Mouse (Mus musculus) WW6 (cell line): ENCODE results near the gene Taf8.
A peak's percentile ranks its signal among the peaks of the same experiment; 100 is the strongest.

Experiments used
- DNase-seq: peaks from one replicate; pipeline ENCODE4 v3.0.0-alpha.2; 2013; ENCODE audit warnings: low read depth, low spot score

The Taf8 gene

DNA sequence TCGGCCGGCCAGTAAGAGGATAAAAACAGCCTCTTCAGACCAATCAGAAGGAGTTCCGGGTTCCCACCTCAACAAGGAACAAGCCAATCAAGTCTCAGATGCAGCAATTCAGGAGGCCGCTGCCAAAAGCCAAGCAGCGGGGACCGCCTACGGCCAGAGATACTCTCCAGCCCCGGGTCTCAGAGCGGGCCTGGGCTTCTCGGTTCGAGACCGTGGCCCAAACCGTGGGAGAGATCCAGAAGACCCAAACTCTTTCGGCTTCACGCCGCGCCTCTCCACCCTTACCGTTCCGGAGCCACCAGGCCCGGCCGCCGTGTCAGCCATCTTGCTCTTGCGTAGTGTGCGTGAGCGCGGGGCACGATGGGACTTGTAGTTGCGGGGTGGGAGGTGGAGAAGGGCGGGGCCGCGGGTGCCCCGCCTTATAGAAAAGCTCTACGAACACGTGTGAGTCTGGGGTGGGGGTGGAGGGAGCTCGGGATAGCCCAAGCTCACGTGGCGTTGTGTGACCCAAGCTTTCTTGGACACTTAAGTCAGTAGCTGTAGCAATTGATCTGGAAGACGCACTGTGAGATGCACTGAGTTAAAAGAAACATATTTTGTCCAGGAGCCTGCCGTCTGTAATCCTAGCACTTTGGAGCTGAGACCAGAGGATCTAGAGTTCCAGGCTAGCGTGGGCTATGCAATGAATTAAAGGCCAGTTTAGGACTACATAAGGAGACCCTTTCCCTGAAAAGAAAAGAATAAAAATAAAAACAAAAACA, at the start of gene Taf8:
Gene Taf8 (minus strand): TSS at position 347 of the 761 bp plus-strand sequence.
- DNase-seq, result peak; percentile 90

DNA sequence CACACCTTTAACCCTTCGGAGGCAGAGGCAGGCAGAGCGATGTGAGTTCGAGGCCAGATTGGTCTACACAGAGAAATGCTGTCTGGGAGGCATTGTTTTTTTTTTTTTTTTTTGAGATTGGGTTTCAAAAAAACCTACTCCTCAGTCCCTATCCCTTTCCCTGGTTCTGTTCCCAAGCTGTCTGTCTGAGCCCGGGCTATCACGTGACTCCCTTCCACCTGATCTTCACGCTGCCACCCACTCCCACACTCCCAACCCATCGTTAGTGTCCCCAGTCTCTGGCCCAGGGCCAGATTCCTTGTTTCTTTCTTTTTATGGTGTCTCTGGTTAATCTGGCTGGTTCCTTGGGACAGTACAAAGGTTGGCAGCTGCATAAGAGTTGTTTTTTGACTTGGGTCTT, 49.0 kb upstream of the Taf8 start:
- DNase-seq, result no peak

DNA sequence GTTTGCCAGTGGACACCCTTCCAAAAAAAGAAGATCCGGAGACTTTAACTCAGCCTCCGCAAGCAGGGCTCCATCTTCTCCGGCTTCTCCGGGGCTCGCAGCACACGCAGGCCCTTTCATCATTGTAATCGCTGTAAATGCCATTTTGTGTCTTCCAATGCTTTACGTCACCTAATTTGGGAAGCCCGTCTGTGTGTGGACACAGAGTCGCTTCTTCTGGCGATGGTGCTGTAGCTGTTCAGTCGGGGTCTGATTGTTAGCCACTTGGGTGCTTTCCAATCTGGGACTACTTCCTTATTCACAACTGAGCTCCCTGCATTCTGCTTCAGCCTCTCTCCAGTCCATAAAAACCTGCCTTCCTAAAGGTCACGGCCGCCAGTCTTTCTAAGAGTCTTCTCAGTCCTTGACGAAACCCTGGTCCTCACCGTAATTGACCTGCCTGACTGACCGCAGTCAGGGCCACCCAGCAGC, 43.8 kb upstream of the Taf8 start:
- no peak for DNase-seq

DNA sequence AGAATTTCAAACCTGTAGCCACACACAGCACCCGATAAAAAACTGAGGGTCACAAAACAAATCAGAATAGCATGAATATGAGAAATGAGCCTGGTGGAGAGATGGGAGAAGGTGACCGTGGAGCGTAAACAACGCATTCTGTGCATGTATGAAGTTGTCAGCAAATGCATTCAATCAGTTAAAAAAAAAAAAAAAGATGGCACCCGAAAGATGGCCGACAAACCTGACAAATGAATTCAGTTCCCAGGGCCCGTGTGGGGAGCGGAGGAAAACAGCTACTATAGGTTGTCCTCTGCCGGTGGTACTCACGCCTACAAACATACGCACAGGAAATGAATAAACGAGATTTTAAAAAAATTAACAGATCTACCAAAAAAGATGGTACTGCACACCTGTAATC, 43.1 kb upstream of the Taf8 start:
- DNase-seq, result no peak

DNA sequence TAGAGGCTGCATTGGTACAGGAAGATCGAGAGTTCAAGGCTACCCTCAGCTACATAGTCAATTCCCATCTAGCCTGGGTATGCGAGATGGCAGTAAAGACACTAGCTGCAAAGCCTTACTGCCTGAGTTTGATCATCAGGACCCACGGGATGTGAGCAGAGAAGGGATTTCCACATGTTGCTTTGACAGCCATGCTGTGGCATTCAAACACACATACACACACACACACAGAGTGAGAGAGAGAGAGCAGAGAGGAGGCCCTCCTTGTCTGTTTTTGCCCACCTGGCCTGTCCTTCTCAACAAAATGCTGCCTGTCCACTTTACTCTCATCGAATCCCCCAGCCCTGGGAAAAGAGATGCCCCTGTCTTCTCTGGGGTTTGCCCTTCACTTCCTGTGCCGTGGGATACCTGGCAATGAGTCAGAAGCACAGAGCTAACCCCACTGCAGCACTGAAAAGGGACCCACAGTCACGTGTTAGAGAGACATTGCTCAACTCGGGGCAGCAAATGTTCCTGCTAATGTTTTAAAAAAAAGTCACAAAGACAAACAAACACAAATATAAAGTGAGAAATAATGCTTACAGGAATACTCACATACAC, 41.1 kb upstream of the Taf8 start:
- no peak for DNase-seq

DNA sequence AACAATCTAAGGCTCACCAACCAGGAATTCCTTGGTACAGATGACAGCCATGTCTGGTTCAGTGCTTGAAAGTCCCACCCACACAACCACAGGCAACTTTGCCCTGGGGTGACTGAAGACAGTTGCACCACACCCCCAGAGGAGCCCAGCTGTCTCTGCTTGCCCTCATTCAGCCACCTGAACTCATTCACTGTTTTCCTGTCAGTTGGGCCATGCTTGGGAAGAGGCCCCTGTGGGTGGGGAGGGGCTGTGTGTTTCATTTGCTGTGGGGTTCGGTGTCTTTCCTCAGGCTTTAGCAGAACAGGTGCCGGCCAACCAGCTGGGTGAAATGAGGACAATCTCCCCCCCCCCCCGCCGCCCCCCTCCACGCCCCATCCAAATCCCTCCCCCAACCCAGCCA, 40.0 kb upstream of the Taf8 start:
- DNase-seq, result no peak

DNA sequence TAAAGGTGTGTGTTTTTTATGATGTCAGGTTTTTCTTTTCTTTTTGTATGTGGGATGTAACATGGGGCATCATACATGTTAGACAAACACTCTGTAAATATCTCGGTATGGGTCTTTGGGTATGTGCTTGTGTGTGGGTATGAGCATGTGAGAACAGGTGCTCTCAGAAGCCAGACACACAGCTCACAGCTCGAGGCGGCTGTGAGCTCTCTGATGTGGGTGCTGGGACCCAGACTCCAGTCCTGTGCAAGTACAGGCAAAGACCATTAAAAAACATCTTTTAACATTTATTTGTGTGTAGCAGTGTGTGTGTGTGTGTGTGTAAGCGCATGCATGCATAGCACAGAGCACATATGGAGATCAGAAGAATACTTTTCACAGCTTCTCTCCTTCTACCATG, 37.0 kb upstream of the Taf8 start:
- no peak for DNase-seq

DNA sequence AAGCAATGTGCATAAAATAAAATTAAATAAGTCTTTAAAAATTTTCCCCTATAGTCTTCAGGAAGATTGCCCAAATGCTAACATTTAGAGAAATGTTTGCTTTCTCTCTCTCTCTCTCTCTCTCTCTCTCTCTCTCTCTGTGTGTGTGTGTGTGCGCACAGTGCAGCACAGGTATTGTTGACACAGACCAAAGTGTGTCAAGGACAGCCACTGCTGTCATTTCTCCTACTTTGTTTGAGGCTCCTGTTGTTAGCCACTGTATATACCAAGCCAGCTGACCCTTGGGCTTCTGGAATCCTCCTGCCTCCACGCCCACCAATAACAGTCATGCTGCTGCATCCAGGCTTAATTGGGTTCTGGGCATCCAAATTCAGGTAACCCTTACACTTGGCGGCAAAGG, 36.0 kb upstream of the Taf8 start:
- DNase-seq, result no peak

DNA sequence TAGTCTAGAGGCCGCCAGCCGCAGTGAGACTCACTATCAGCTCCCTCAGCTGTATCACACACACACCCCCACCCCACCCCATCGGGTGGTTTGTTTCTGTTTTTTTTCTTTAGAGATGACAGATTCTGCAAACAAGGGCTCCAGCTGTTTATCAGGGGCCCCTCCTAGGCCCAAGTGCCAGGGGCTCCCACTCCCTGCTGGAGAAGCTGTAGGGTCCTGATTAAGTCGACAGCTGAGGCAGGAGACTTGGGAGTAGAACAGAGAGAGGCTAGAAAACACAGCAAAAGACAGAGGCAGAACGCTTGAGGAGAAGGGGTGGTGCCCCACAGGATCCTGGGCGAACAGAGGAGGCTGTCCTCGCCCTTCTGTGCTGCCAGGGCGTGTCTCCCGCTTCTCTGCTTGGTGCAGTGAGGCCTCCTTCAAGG, 33.7 kb upstream of the Taf8 start:
- DNase-seq, result no peak

DNA sequence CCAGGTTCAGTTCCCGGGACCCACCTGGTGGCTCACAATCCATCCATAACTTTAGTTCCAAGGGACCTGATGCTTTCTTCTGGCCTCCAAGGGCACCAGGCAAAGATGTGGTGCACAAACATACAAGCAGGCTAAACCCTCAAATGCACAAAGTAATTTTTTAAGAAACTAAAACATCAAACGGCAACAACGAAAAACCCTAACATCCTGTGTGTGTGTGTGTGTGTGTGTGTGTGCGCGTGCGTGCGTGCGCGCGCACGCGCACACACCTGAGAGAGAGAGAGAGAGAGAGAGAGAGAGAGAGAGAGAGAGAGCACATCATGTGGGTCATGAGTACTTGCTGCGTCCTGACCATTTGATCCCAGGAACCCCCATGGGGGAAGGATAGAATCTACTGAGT, 31.6 kb upstream of the Taf8 start:
- DNase-seq, result no peak

DNA sequence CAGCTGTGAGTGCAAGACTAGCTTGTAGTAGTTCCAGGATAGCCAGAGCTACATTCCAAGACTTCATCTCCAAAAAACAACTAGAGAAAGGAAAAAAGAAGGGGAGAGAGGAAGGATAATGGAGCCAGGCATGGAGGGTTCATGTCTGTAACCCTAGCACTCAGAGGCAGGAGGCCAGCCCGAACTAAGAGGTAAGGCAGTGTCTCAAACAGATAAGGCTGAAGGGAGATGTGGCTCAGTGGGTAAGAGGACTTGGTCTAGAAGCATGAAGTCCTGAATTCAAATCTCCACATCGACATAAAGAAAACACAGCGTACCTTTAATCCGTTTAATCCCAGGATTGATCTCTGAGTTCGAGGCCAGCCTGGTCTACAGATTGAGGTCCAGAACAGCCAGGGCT, 30.3 kb upstream of the Taf8 start:
- DNase-seq, result no peak

DNA sequence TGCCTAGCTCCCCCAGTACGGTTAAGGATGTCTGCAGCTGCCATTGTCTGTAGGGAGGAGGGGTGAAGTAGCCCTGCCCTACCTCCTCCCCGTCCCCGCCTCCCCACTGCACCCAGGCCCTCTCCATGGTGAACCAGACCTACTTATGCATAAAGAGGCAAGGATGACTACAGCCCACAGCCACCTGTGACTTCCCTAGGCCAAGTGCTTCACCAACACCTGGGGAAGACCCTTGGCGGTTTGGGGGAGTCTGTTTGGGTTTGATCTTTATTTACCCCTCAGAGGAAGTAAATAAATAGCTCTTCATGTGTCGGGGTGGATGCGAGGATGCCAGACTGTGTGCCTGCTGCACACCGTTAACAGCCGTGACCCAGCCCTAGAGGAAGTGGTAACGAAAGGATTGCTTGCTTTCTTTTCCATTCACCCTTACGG, 29.3 kb upstream of the Taf8 start:
- DNase-seq, result no peak

DNA sequence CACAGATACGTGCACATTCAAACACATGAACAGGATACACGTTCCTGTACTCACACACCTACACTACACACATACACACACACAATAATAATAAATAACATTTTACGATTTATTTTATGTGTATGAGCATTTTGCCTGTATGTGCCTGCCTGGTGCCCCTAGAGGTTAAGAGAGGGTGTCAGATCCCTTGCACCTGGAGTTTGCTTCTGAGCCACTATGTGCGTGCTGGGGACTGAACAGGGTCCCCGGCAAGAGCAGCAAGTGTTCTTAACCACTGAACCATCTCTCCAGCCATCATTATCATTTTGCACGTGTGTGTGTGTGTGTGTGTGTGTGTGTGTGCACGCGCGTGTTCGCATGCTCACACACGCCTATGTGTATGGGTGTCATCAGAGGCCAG, 27.5 kb upstream of the Taf8 start:
- DNase-seq, result no peak

DNA sequence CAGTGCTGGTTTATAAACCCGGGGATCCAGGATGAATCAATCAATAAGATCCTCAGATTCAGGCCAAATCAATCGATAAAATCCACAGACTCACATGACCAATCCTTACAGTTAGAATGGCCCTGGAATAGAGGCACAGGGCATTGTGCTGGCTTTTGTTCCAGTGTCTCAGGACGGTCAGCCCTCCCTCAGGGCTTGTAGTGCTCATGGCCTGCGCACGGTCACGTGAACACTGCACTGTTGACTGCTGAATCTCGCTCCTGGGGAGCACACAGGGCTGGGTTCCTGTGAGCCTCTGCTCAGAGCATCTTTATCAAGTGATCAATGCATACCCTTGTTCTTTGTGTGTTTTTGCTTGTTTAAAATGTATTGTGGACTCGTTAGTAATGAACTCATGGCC, 26.8 kb upstream of the Taf8 start:
- DNase-seq, result no peak

DNA sequence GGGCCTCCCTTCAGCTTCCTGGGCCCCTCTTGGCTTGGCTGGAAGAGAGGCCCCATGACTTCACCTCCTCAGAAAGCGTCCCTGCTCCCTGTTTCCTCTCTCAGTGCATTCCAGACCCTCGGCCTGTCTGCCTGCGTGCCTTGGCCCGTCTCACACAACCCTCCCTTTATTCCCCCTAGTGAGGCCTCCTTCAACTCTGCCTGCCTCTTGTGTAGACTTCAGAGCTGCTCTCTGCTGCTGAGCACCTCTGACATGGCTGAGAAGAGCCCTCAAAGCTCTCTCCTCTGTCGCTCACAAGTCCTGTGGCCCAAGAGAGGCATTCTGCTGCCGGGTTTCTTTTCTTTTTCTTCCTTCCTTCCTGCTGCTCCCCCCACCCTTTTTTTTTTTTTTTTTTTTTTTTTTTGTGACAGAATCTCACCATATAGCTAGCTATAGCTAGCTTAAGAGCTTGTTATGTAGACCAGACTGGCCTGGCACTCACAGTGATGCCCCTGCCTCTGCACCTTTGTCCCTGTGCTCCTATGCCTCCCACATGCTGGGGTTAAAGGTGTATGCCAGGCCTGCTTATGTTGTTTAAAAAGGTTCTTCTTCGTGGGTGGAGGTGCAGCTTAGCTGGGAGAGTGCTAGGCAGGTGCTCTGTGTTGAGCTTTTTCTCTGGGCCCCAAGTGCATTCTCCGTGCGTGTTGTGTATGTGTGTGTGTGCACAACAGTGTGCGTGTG, 25.6 kb upstream of the Taf8 start:
- DNase-seq, result no peak

DNA sequence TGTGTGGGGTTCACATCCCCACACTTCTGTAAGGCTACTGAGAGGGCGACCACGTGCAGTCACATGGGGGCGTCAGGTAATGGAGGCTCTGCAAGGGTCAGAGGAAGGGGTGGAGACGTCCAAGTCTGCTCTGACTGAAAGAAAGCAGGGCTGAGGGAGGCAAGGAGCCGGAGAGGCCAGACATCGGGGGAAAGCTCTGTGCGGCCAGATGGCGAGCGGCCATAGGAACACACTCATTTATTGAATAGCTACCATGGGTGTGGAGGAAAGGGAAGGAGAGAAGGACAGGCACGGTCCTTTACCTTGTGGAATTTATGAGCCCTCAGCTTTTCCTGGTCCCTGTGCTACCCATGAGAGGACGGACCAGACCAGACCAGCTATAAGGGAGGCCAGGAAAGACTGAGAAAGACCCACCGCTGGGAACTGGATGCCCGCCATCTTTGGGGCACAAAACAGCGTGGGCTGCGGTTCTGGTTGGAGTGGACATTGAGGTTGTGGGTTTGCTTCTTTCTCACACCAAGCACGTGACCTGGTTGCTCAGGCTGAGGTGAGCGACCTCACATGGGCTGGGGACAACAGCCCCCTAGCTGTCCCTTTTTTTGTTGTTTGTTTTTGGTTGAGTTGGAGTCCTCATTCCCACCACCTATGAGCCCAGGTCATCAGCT, 24.9 kb upstream of the Taf8 start:
- no peak for DNase-seq

DNA sequence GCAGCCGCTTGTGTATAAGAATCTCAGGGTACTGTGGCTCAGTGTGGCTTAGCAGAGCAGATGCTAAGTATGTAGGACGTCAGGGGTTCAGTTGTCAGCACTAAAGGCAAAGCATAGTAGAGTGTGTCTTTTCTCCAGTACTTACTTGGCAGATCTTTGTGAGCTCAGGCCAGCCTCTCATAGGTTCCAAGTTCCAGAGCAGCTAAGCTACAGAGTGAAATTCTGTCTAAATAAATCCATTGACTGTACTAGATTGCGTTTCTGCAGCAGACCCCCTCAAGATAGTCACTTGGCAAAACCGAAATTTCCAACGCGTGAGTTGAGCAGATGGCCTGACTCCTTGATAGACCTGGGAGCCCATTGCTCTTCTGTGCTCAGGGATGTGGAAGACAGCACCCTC, 22.9 kb upstream of the Taf8 start:
- DNase-seq, result no peak

DNA sequence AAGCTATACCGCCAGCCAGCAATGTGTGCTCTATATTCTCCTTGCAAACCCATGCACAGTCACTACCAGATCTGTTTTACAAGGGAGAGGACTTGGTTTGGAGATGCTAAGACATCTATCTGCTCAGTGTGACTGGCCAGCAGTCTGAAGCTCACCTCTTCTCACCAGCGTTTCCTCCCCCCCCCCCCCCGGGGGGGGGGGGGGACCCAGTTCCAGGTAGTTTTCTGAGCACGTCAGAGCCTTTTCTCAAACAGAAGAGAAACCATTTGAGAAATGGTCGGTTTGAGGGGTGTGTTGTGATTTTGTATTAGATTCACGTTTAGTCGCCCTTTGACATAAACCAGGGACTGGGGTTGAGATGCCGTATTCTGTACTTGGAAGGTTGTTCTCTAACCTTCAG, 22.0 kb upstream of the Taf8 start:
- DNase-seq, result no peak

DNA sequence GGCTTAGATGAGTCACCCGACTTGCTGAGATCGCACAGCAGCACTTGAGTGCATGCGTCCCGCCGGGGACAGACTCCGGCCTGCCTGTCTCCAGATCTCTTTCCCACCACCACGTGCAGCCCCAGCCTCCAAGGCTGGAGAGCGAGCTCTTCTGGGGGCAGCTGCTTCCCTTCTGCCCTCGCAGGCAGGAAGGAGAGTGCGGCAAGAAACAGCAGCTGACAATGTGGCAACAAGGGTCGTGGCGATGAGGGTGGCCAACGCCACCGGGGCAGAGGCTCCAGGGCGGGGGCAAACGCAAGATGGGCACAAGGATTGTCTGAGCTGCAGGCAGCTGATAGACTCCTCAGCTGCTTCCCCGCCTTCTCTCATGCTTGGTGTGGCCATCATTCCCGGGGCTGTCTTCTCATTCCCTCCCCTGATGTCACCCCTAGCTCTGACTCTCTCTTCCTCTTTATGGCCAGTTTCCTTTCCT, 21.2 kb upstream of the Taf8 start:
- DNase-seq, result no peak

DNA sequence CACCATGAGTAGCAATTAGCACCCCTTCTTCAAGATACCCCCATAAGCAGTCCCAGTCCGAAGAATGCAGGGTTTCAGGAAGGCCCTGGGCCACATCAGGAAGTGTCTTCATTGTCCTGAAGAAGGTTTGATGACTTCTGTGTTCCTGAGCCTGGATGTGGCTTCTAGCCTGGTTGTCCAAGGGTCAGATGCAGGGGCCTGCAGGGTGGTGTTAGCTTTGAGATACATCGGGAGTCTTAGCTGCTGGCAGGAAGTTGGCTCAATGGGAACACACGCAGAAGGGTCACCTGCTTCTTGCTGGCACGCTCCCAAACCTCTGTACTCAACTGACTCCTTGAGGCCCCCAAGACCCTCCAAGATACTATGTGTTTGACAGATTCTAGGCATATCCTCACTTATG, 20.4 kb upstream of the Taf8 start:
- no peak for DNase-seq

DNA sequence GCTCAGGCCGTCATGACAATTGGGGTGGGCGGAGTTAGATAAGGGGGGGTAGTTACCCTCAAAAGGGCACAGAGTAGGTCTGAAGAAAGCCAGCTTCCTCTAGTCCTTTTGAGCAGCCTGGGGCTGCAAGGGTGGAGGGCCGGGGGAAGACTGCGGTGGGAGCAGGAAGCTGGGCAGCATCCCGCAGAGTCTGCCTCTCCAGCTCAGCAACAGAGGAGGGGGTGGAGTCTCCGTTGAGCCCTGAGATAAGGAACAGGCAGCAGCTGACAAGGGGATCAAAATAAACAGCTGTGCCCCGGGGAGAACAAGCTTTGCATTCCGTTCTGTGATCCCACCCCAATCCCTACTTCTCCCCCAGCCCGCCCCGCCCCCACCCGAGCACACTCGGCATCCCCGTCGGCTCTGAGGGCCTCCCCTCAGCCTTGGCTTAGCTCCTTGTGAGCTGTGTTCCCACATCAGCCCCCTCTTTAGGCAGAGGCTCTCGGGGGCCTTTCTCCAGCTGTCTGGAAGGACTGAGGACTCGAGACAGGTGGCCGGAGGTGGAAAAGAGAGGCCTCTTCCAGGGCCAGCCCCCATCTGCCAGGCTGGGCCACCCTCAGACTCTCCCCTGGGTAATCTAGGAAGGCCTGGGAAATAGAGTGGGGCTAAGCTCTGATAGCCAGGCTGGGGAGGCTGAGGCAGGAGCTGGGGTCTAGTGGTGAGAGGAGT, 19.6 kb upstream of the Taf8 start:
- DNase-seq, result peak; percentile 84

DNA sequence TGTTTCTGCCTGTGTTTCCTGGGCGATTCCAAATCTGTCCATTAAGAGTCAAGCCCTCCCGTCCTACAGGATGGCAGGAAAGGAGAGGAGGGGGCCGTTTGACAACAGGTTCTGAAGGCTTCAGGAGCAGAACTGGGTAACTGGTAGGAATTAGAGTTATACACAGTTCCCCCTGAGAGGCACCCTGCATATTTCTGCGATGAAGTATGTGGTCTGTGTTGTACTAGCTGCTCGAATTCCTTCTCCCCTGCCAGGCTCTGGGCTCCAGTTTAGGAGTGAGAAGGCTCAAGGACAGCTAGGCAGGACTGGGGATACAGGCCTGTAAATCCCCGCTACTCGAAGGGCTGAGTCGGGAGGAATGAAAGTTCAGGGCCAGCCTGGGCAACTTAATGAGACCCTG, 16.1 kb upstream of the Taf8 start:
- DNase-seq, result no peak
